Mouse (Mus musculus): Measurements from ENCODE around the gene Slc34a3. TPM values are rescaled to one million over a fixed set of nuclear protein-coding genes. Genes with fewer than 3 reads are reported as not detected.

The Slc34a3 gene
- total RNA-seq, 1 experiment from 2014 or later = not detected

DNA sequence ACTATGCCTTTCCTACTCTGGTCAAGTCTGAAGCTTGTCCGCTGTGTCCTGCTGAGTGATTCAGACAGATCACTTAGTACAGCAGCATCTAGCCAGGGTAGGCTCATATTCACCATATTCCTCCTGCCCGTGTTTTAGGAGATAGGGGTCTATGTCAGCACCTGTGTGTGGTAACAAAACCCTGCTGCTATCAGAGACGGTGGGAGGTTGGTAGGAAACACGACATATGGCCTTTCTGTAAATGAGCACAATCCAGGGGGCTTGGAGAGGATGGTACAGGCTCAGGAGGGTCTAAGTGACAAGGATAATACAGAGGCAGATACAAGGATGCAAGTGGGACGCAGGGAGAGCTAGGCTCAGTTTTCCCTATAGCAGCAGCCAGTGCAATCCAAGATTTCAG lies 4.6 kb downstream of the Slc34a3 start:
- no peak for ATAC-seq (ENCODE audit: extremely low read depth, insufficient number of reproducible peaks, low FRiP score, poor library complexity, severe bottlenecking)

DNA sequence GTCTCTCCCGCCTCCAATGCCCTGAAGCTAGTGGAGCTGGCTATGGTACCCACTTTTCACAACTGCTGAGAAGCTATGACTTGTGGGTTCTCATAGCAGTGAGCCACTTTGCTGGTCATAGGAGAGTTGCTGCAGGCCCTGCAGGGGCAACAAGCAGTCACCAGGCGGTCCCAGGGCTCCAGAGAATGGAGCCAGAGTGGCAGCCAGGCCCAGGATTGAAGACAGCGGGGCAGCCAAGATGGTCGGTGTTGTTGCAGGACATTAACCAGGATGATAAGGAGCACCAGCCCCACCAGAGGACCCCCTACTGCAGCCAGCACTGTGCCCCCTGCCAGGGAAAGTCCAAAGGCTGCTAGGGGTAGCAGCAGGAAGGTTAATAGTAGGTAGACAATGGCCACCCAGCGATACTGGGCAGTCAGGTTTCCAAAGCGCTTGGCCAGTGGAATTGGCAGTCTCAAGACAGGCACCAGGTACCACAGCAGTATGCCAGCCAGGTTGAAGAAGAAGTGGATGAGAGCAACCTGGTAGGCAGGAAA lies 5.1 kb downstream of the Slc34a3 start:
- ATAC-seq (ENCODE audit: extremely low read depth, insufficient number of reproducible peaks, low FRiP score, poor library complexity, severe bottlenecking) = no peak

- ATAC-seq (ENCODE audit: extremely low read depth, insufficient number of reproducible peaks, low FRiP score, poor library complexity, severe bottlenecking) = peak; percentile 47
These were observed 5.7 kb downstream of the Slc34a3 start for GRCm38 (mm10) chr2:25228431-25228889.

- no peak for ATAC-seq (ENCODE audit: extremely low read depth, insufficient number of reproducible peaks, low FRiP score, poor library complexity, severe bottlenecking)
These were observed 6.8 kb downstream of the Slc34a3 start for GRCm38 (mm10) chr2:25227406-25227805.

- ATAC-seq (ENCODE audit: extremely low read depth, insufficient number of reproducible peaks, low FRiP score, poor library complexity, severe bottlenecking) = no peak
These were observed 7.3 kb downstream of the Slc34a3 start for GRCm38 (mm10) chr2:25226864-25227263.

DNA sequence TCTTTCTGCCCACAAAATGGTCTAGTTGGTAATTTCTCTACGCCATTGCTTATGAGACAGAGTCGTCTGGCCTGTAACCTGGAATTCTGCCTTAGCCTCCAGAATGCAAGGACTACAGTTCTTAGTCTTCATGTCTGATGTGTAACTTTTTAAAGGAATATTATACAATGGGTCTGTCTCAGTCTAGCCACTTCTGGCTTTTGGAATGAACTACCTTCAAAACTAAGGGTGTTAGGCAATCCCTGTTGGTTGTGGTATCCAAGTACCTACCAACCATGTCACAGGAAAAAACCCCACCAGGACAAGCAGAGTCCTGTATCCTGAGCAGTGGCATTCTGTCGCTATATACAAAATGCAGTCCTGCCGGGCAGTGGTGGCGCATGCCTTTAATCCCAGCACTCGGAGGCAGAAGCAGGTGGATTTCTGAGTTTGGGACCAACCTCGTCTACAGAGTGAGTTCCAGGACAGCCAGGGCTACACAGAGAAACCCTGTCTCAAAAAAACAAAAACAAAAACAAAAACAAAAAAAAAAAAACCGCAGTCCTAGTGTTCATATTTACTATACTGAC lies 8.3 kb downstream of the Slc34a3 start:
- ATAC-seq (ENCODE audit: extremely low read depth, insufficient number of reproducible peaks, low FRiP score, poor library complexity, severe bottlenecking) = no peak

- ATAC-seq (ENCODE audit: extremely low read depth, insufficient number of reproducible peaks, low FRiP score, poor library complexity, severe bottlenecking) = peak; percentile 80
These were observed 9.1 kb downstream of the Slc34a3 start for GRCm38 (mm10) chr2:25224766-25225752.

DNA sequence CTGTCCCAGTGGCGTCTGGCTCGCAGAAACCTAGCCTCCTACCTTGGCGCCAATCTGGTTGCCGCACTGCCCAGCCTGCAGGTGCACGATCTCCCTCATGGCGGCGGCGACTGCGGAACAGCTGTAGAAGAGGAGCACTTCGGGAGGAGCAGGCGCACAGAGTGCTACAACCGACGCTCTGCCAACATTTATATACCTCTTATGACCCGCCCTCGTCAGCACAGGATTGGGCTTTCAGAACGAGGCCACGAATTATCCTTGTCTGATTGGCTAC lies 9.7 kb downstream of the Slc34a3 start, which contains the start of gene Tubb4b:
TSS of gene Tubb4b (minus strand) at position 211 of the 274 bp plus-strand sequence.
- no peak for ATAC-seq (ENCODE audit: extremely low read depth, insufficient number of reproducible peaks, low FRiP score, poor library complexity, severe bottlenecking)

GRCm38 (mm10) chr2:25223681-25224491 lies 10.3 kb downstream of the Slc34a3 start:
- ATAC-seq (ENCODE audit: extremely low read depth, insufficient number of reproducible peaks, low FRiP score, poor library complexity, severe bottlenecking) = peak; percentile 2

- ATAC-seq (ENCODE audit: extremely low read depth, insufficient number of reproducible peaks, low FRiP score, poor library complexity, severe bottlenecking) = no peak
These were observed 12.8 kb downstream of the Slc34a3 start for GRCm38 (mm10) chr2:25221331-25221772.

- ATAC-seq (ENCODE audit: extremely low read depth, insufficient number of reproducible peaks, low FRiP score, poor library complexity, severe bottlenecking) = no peak
These were observed 15.7 kb downstream of the Slc34a3 start, which contains the start of gene Fam166a for GRCm38 (mm10) chr2:25218445-25218844. Fam166a (plus strand) TSS chr2:25218745.

GRCm38 (mm10) chr2:25217666-25218065 lies 16.5 kb downstream of the Slc34a3 start:
- ATAC-seq (ENCODE audit: extremely low read depth, insufficient number of reproducible peaks, low FRiP score, poor library complexity, severe bottlenecking) = no peak

DNA sequence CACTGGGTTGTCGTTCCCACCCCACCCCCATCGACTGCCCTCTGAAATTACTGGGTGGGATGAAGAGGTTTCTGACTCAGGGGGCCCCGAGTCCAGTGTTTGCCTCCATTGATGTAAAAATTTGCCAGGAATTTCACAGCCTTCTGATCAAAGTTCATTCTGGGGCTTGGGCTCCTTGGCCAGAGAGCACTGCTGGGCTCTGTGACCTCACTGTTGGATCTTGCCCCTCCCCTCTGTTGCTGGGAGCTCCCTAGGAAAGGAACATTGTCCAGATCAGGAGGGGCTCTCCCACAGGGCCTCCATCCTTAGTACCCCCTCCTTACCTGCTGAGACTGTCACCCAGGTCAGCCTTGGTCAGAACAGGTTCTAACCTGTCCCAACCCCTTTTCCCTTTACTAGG lies 19.7 kb downstream of the Slc34a3 start, which contains the start of gene Stpg3:
TSS of gene Stpg3 (minus strand) at position 194 of the 400 bp plus-strand sequence.
- no peak for ATAC-seq (ENCODE audit: extremely low read depth, insufficient number of reproducible peaks, low FRiP score, poor library complexity, severe bottlenecking)

- ATAC-seq (ENCODE audit: extremely low read depth, insufficient number of reproducible peaks, low FRiP score, poor library complexity, severe bottlenecking) = no peak
These were observed 20.8 kb downstream of the Slc34a3 start for GRCm38 (mm10) chr2:25213266-25213865.

- peak; percentile 93 for ATAC-seq (ENCODE audit: extremely low read depth, insufficient number of reproducible peaks, low FRiP score, poor library complexity, severe bottlenecking)
These were observed 23.0 kb downstream of the Slc34a3 start, which contains the start of gene Nelfb for GRCm38 (mm10) chr2:25211121-25211670. Nelfb (minus strand) TSS chr2:25211489.

GRCm38 (mm10) chr2:25210686-25211085 lies 23.5 kb downstream of the Slc34a3 start:
- ATAC-seq (ENCODE audit: extremely low read depth, insufficient number of reproducible peaks, low FRiP score, poor library complexity, severe bottlenecking) = no peak

DNA sequence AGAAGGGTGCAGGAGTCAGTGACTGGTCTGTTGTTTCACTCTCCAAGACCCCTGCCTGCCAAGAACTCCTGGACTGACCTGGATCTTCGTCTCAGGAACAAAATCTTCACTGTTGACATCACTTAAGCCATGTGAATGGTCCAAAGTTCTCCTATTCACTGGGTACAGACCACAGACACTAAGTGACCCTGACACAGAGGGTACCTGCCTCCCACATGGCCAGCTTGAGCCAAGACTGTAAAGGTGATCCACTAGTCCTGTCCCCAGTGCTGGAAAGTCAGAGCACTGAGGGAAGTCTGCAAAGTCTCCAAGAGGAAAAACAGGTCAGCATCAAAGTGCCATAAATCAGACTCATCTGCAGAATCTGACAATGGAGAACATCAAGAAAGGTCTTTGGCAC lies 26.6 kb downstream of the Slc34a3 start:
- ATAC-seq (ENCODE audit: extremely low read depth, insufficient number of reproducible peaks, low FRiP score, poor library complexity, severe bottlenecking) = no peak

- ATAC-seq (ENCODE audit: extremely low read depth, insufficient number of reproducible peaks, low FRiP score, poor library complexity, severe bottlenecking) = no peak
These were observed 30.4 kb downstream of the Slc34a3 start for GRCm38 (mm10) chr2:25203631-25204214.

All from neutrophil, adult 5-6 weeks (primary cell).